Mouse (Mus musculus): ENCODE data around the gene Bicra. TPM values are rescaled to one million over a fixed set of nuclear protein-coding genes. Genes with fewer than 3 reads are reported as not detected.

The Bicra gene
- total and polyA plus RNA-seq, 3 experiments: 0.32 to 10.2 (median 2.2) TPM

GRCm38 (mm10) chr7:16044531-16044930 is 3.2 kb downstream of the Bicra start:
- DNase-seq (ENCODE audit: extremely low read depth): no peak
- H3K9ac ChIP-seq (ENCODE audit: insufficient read depth, low read depth): no peak overlapping the region
- peak overlapping the region in 1 of 3 experiments; percentile 4 for H3K4me3 ChIP-seq (replicated peaks in 1 of 3; ENCODE audit: low read depth in 2 of 3, low read length in 2 of 3, poor library complexity in 1 of 3)
- no peaks in the 10 kb centered on the region for H3K9me3 ChIP-seq (replicated peaks; ENCODE audit: low read length)
- H3K27me3 ChIP-seq (replicated peaks): no peaks in the 10 kb centered on the region
- in situ Hi-C loops (cut with MboI; ENCODE audit: low pct_ligation_motif_present, low pct_unique_long_range_greater_than_20kb, low sequenced_read_pairs): no loop called here
- H3K4me1 ChIP-seq (ENCODE audit: control insufficient read depth in 1 of 2, insufficient read depth in 2 of 2): peaks cover 16 to 59% of the 10 kb centered on the region in 2 experiments
- dilution Hi-C loops (cut with MboI; ENCODE audit: extremely low pct_ligation_motif_present, extremely low pct_unique_long_range_greater_than_20kb, low sequenced_read_pairs): no loop called here
- H3K27ac ChIP-seq (ENCODE audit: insufficient read depth, low read depth): no peak overlapping the region
- TF ChIP-seq MXI1 (IDR thresholded peaks at IDR 0.05; ENCODE audit: low read depth, low read length) (no peak), NRF1 (IDR thresholded peaks at IDR 0.05; ENCODE audit: low read depth, low read length) (no peak), USF1 (IDR thresholded peaks at IDR 0.05; ENCODE audit: low read depth, low read length) (no peak), HCFC1 (IDR thresholded peaks at IDR 0.05; ENCODE audit: low read depth, low read length) (no peak), BHLHE40 (IDR thresholded peaks at IDR 0.05; ENCODE audit: low read depth, low read length) (no peak), E2F4 (IDR thresholded peaks at IDR 0.05; ENCODE audit: insufficient replicate concordance, low read depth, low read length) (no peak), JUN (IDR thresholded peaks at IDR 0.05; ENCODE audit: insufficient read depth, low read depth, low read length) (no peak), TBP (conservative IDR thresholded peaks at IDR 0.05; ENCODE audit: low read depth, low read length) (no peak)
- no peak overlapping the region for H3K4me2 ChIP-seq (ENCODE audit: insufficient read depth, low read depth, poor library complexity, severe bottlenecking)
- H3K36me3 ChIP-seq (replicated peaks in 1 of 2; ENCODE audit: control insufficient read depth in 1 of 2, insufficient read depth in 1 of 2, low read length in 1 of 2): peaks cover 6 to 25% of the 10 kb centered on the region in 2 experiments
- peaks cover 78% of the 10 kb centered on the region for H3K79me2 ChIP-seq (replicated peaks; ENCODE audit: control insufficient read depth, extremely low read depth, insufficient read depth, poor library complexity, severe bottlenecking)

- in situ Hi-C loops (cut with MboI; ENCODE audit: low pct_ligation_motif_present, low pct_unique_long_range_greater_than_20kb, low sequenced_read_pairs): no loop called here
- Histone ChIP-seq H3K4me3 (replicated peaks in 1 of 3; ENCODE audit: low read depth in 2 of 3, low read length in 2 of 3, poor library complexity in 1 of 3) (peak overlapping the region in 1 of 3 experiments; percentile 2), H3K4me2 (ENCODE audit: insufficient read depth, low read depth, poor library complexity, severe bottlenecking) (no peak overlapping the region), H3K27me3 (replicated peaks) (no peaks in the 10 kb centered on the region), H3K79me2 (replicated peaks; ENCODE audit: control insufficient read depth, extremely low read depth, insufficient read depth, poor library complexity, severe bottlenecking) (peaks cover 80% of the 10 kb centered on the region), H3K36me3 (replicated peaks in 1 of 2; ENCODE audit: control insufficient read depth in 1 of 2, insufficient read depth in 1 of 2, low read length in 1 of 2) (peaks cover 6 to 30% of the 10 kb centered on the region in 2 experiments), H3K27ac (ENCODE audit: insufficient read depth, low read depth) (no peak overlapping the region), H3K4me1 (ENCODE audit: control insufficient read depth in 1 of 2, insufficient read depth in 2 of 2) (peaks cover 16 to 64% of the 10 kb centered on the region in 2 experiments), H3K9me3 (replicated peaks; ENCODE audit: low read length) (no peaks in the 10 kb centered on the region), H3K9ac (ENCODE audit: insufficient read depth, low read depth) (no peak overlapping the region)
- no peak for DNase-seq (ENCODE audit: extremely low read depth)
- TF ChIP-seq MEF2A (IDR thresholded peaks at IDR 0.05; ENCODE audit: borderline replicate concordance, low read depth, low read length) (no peak), BHLHE40 (IDR thresholded peaks at IDR 0.05; ENCODE audit: low read depth, low read length) (no peak), RCOR1 (conservative IDR thresholded peaks at IDR 0.05; ENCODE audit: low read depth, low read length) (no peak), POLR2AphosphoS2 (IDR thresholded peaks at IDR 0.05; ENCODE audit: low read depth, low read length) (no peak), IRF4 (IDR thresholded peaks at IDR 0.05; ENCODE audit: low read depth, low read length) (no peak), TBP (conservative IDR thresholded peaks at IDR 0.05; ENCODE audit: low read depth, low read length) (no peak), MAZ (IDR thresholded peaks at IDR 0.05; ENCODE audit: low read depth, low read length) (no peak), RAD21 (IDR thresholded peaks at IDR 0.05; ENCODE audit: low read depth, low read length) (no peak), ELF1 (IDR thresholded peaks at IDR 0.05; ENCODE audit: low read depth, low read length) (no peak), USF2 (conservative IDR thresholded peaks at IDR 0.05; ENCODE audit: low read depth, low read length) (no peak), NRF1 (IDR thresholded peaks at IDR 0.05; ENCODE audit: low read depth, low read length) (no peak), ZKSCAN1 (IDR thresholded peaks at IDR 0.05; ENCODE audit: borderline replicate concordance, low read depth, low read length) (no peak), JUN (IDR thresholded peaks at IDR 0.05; ENCODE audit: insufficient read depth, low read depth, low read length) (no peak)
- dilution Hi-C loops (cut with MboI; ENCODE audit: extremely low pct_ligation_motif_present, extremely low pct_unique_long_range_greater_than_20kb, low sequenced_read_pairs): no loop called here
These were observed 3.8 kb downstream of the Bicra start for GRCm38 (mm10) chr7:16043861-16044435.
